Mouse (Mus musculus) ES-Bruce4 (cell line): ENCODE measurements around the gene Tbl2.

Experiments used
- CTCF ChIP-seq: IDR thresholded peaks from one replicate; pipeline ENCODE4 v1.8.1; 2011; ENCODE audit warnings: low read depth, low read length
- EP300 ChIP-seq: IDR thresholded peaks from 2 replicates; pipeline ENCODE4 v1.6.1; 2011; ENCODE audit warnings: low read depth, low read length; ENCODE audit not compliant: insufficient read depth
- POLR2A ChIP-seq: IDR thresholded peaks from one replicate; pipeline ENCODE4 v1.8.1; 2011; ENCODE audit warnings: low read length; ENCODE audit not compliant: insufficient read depth

- TF ChIP-seq CTCF (no peak), EP300 (no peak), POLR2A (no peak)
Measured at GRCm38 (mm10) chr5:135196367-135196766, 46.9 kb downstream of the Tbl2 start.
